Mouse (Mus musculus): Measurements from ENCODE around the gene Papss1.
"Not testable (repeated sequence)": the region's sequence is repeated elsewhere in the genome, so short reads cannot be mapped to it uniquely, and the experiment has no call there.

The Papss1 gene

DNA sequence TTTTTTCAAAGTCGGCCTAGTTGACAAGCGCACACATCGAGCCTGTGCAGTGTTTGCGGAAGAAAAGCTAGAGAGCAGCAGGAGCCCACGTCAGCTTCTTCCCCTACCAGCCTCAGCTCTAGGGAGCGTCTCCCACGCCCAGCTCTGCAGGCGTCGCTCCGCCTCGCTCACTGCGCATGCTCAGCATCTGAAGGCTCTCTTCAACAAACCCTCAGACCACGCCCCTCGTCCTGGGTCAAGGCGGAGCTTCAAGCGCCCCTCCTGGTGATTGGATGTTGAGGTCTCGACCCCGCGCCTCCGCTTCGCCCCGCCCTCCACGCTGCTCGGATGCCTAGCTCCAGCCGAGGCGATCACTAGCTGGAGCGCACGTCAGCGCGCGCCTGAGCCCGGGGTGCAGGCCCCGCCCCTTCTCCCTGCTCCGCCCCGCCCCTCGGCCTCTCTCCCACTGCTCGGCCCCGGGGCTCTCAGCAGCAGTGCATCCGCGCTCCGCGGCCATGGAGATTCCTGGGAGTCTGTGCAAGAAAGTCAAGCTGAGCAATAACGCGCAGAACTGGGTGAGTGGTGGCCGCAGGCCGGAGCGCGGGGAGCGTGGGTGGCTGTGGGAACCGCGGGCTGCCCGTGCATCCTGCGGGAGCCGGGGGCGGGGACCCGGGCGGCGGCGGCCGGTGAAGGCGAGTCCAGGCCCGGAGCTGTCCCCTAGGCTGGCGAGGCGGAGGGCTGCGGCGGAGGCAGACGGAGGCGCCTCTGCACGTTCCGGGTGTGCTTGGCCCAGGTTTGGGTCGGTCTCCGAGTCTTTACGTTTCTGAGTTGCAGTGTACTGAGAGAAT, at the start of gene Papss1:
Papss1 (plus strand) TSS at position 339 of the 827 bp plus-strand sequence.
- peak; percentile 99 for DNase-seq (ENCODE audit: low spot score)

GRCm38 (mm10) chr3:131516332-131516999, 48.1 kb upstream of the Papss1 start:
- DNase-seq (ENCODE audit: low spot score): no peak

- DNase-seq (ENCODE audit: low spot score): no peak
Measured at GRCm38 (mm10) chr3:131517756-131518155, 46.8 kb upstream of the Papss1 start.

DNA sequence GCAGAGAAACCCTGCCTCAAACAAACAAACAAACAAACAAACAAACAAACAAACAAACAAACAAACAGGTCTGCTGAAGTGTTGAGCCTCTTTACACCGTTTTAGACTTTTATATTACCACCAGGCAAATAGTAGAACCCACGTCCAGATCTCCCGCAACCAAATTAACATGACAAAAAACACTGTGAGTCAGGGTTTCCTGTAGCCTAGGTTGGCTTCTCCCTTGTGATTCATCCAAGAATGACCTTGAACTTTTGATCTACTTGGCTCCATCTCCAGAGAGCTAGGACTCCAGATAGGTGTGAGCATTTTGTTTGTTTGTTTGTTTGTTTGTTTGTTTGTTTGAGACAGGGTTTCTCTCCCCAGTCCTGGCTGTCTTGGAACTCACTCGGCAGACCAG, 43.4 kb upstream of the Papss1 start:
- DNase-seq (ENCODE audit: low spot score): no peak

DNA sequence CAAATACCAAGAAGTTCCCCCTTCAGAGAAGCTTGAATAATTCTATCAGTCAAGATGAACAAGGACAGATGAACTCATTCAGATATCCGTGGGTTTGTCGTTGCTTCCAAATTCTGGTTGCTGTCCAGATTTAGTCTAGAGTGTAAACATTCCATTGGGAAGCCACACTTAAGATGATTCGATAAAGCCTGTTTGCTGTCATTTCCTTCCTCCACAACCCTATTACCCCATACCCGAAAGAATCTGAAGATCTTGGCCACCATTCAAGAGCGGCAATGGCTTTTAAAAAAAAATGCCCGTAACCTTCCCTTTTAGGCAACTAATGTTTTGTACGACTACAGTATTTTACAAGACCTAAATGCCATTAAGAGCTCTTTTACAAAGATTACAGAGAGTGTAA, 42.3 kb upstream of the Papss1 start:
- DNase-seq (ENCODE audit: low spot score): no peak

DNA sequence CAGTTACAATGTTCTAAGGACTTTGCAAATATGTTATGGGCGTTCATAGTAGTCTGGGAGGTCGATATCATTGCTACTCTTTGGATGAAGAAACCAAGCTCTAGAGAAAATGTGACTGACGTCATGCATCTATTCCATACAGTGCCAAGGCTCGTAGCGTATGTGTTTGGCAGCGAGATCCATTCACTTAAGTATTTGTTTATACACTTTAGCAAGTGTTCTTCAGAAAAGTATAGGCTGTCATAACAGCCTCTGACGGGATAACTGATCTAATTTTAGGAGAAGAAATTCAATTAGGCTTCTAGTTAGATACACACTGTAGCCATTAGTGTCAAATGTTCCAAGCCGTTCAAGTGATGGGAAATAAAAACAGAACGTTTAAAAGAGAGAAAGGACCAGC, 40.8 kb upstream of the Papss1 start:
- DNase-seq (ENCODE audit: low spot score): no peak

DNA sequence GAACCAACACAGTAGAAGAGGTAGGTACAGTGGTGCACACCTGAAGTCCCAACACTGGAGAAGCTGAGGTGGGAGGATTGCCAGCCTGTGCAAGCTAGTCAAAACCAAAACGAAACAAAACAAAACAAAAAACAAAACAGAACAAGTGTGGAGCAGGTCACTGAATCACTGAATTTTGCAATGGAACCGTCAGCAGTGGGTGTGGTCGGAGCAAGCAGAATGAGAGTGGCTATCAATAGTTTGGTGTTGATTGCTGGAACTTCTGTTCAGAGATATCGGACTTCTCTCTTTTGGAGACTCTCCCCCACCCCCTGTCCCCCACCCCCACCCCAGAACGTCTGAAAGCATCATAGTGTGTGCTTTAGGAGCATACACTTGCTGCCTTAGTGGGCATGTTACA, 40.4 kb upstream of the Papss1 start:
- DNase-seq (ENCODE audit: low spot score): no peak

DNA sequence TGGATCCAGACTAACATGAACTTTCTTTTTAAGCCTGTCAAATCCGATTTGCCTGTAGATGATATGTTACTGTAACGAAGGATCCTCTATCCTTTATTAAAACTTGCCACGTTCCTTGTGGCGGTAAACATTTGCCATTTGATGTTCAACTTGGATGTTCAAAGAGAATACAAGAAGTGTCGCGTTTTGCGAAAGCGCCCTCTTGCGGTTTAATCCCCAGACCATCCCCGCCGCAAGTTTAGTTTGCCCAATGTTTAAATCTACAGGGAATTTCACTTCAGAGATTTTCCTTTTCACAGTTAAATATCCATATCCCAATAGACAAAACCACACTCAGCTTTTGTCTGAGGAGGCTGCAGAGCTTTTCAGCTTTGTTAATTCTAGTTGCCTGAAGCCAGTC, 39.8 kb upstream of the Papss1 start:
- peak; percentile 9 for DNase-seq (ENCODE audit: low spot score)

- DNase-seq (ENCODE audit: low spot score): no peak
Measured at GRCm38 (mm10) chr3:131525229-131525628, 39.3 kb upstream of the Papss1 start.

- DNase-seq (ENCODE audit: low spot score): no peak
Measured at GRCm38 (mm10) chr3:131541244-131541942, 23.2 kb upstream of the Papss1 start.

GRCm38 (mm10) chr3:131547562-131547961, 17.0 kb upstream of the Papss1 start:
- not testable (repeated sequence) for DNase-seq (ENCODE audit: low spot score)

DNA sequence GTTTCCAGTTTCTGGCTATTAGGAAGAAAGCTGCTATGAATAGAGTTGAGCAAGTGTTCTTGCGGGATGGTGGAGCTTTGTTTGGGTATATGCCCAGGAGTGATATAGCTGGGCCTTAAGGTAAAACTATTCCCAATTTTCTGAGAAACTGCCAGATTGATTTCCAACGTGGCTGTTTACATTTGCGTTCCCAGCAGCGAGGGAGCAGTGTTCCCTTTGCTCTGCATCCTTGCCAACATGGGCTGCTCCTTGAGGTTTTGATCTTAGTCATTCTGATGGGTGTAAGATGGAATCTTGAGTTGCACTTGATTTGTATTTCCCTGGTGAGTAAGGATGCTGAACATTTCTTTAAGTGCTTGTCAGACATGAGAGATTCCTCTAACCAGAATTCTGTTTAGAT, 14.5 kb upstream of the Papss1 start:
- no peak for DNase-seq (ENCODE audit: low spot score)

DNA sequence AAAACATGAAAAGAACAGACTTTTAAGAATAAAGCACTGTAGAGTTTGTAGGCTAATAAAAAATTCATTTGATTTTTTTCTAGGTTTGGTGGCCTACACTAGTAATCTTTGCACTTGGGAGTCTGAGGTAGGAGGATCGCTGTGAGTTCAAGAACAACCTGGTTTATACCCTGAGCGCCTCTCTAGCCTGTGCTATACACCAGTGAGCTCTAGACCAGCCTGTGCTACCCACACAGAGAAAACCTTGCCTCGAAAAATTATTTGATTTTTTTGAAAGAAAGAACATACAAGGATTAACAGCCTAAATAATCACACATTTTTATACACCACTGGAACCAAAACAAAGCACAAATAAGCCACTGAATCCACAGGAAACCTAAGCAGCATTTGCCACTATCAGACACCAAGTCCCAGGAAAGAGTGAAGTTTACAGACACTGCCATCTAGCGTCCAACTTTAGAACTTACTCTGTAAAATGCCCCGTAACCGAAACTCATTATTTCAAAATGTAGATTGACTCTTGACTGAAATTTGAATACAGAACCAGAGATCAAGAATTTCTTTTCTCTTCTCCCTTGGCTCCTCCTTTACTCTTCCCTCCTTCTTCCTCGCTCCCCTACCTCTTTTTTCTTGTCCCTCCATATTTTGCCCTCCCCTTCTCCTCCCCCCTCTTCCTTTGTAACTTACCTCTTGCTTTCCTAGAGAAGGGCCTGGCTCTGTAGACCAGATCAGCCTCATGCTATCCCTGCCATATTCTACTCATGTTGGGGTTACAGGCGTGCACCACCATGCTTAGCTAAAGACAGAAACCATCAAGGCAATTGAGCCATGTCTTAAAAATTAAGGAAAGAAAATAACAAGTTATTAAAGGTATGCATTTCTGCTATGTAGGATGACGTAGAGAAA, 12.0 kb upstream of the Papss1 start:
- DNase-seq (ENCODE audit: low spot score): peak; percentile 71

DNA sequence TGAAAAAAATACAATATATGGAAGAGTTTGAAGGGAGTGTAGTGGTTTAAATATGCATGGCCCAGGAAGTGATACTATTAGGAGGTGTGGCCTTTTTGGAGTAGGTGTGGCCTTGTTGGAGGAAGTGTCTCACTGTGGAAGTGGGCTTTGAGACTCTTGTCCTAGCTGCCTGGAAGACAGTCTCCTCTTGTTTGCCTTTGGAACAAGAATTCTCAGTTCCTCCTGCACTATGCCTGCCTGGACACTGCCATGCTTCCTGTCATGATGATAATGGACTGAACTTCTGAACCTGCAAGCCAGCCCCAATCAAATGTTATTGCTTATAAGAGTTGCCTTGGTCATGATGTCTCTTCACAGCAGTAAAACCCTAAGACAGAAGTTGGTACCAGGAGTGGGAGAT, 8.8 kb upstream of the Papss1 start:
- no peak for DNase-seq (ENCODE audit: low spot score)

DNA sequence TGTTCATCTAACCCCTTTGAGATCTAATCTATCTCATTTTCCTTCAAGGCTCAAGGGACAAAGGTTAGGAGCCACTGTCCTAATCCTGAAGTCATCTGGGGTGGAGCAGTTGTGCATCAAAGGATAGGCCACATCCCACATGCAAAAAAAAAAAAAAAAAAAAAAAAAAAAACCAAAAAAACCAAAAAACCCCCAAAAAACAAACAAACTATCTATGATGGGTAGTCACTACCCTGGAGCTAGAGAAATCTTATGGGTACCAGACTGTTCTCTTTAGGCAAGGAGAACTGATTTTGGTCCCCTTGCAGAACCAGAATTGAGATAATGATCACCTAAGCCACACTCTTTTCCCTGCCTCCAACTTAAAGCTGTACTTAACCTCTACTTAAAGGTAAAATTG, 3.0 kb upstream of the Papss1 start:
- no peak for DNase-seq (ENCODE audit: low spot score)

DNA sequence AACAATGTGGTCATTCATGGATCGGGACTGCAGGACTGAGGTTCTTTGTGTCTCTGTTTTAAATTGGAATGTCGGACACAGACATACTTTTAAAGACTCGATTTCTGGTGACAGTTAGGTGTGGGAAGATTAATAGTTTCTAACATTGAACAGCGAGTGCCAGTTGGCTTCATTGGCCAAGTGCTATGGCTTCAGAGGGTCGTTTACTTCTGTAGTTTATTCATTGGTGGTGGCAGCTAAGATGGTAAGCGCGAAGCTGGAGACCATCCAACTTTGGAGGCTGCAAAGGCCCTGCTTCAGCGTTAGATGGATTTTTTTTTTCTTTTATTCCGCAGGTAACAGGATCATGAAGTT, 666 bp downstream of the Papss1 start:
- no peak for DNase-seq (ENCODE audit: low spot score)

- no peak for DNase-seq (ENCODE audit: low spot score)
Measured at GRCm38 (mm10) chr3:131566281-131566680, 1.7 kb downstream of the Papss1 start.

GRCm38 (mm10) chr3:131570506-131570905, 5.9 kb downstream of the Papss1 start:
- no peak for DNase-seq (ENCODE audit: low spot score)

GRCm38 (mm10) chr3:131573555-131573954, 9.0 kb downstream of the Papss1 start:
- DNase-seq (ENCODE audit: low spot score): no peak

DNA sequence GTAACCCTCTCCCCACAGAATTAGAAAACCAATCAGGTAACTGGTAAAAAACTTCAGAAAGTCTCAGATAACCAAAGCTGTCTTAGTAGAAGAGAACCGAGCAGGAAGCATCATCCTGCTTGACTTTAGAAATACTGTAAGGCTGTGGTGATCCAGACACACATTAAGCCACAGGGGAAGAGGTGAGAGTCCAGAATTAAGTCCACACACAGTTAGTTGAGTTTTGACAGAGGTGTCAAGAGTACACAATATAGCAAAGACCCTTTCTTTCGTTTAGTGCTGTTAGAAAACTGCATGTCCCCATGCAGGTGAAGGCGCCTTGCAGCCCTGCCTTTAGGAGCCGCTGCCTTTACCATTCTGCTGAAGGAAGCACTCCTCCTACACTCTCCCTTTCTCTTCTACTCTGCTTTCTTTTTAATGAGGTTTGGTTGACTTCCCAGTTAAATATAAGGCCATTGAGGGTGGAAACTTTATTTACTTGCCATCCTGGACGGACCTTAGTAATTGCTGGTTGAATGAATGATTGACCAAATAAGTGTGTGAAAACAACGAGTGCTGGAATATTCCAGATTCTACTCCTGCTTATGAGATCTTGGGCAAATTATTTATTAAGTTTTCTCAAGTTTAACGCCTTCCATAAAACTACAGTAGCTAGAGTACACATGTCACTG, 14.0 kb downstream of the Papss1 start:
- DNase-seq (ENCODE audit: low spot score): no peak

- no peak for DNase-seq (ENCODE audit: low spot score)
Measured at GRCm38 (mm10) chr3:131580040-131580439, 15.5 kb downstream of the Papss1 start.
